In the genomic region with DNA sequence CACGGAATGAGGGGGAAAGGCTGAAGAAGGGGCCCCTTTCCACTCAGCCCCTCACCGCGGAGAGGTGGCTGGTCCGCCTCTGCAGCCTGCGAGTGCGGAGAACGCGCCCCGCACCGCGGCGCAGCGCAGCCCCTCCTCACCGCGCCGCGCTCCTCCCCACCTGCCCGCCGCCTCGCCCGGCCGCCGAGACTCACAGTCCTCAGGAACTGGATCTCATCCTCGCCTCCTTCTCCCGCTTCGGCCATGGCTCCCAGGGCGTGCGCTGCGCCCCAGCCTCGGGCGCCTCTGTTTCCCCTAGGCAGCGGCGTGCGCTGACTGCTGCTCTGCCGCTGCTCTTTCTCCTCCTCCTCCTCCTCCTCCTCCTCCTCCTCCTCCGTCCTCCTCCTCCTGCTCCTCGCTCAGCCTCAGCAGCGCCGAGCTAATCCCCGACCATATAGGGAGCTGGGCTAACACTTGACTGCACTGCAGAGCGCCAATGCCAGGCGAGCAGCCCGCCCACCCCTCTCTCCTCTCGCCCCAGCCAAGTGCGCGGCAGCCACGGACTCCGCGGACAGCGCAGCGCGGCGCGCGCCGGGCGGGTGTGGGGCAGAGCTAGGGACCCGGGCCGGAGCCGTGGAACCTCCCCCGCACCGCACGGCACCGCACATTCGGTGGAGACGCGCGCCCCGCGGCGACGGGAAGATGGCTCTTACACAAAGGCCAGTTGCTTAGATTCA, we compare ENCODE assay signal across 8 mouse cellular contexts. TPM values are rescaled to one million over a fixed set of nuclear protein-coding genes. Genes with fewer than 3 reads are reported as not detected.
A peak's percentile ranks its signal among the peaks of the same experiment; 100 is the strongest.
DNase-seq lines count a peak whose midpoint lies in the region; ATAC-seq and TF ChIP-seq lines count a peak whose summit lies in the region.

A gene (minus strand): TSS at position 351 of the 716 bp plus-strand sequence.

- no peaks in the 10 kb centered on the region for H3K36me3 ChIP-seq in liver, postnatal 0 days (replicated peaks; ENCODE audit: insufficient read depth, low read length)

- no peak within 1 kb of the TSS for H3K9ac ChIP-seq in liver, postnatal 0 days (replicated peaks)

- DNase-seq in kidney, postnatal 10 days, result peak; percentile 37
- no peak for DNase-seq in kidney, adult 9 months
- peak; percentile 72 for DNase-seq in cerebellum, adult 9-11 months
- DNase-seq in frontal cortex, adult 2 months (ENCODE audit: extremely low spot score in 1 of 2, low spot score in 1 of 2), result peak; percentile 45 to 80
- DNase-seq in layer of hippocampus, adult 2 months (ENCODE audit: low spot score in 2 of 2), result peak; percentile 76
- no peak for DNase-seq in liver, postnatal 0 days
- DNase-seq in right cerebral cortex, postnatal 14 days, result peak; percentile 77
- DNase-seq in spleen, postnatal 4 days (ENCODE audit: low spot score in 2 of 2), result no peak

- TF ChIP-seq CTCF in layer of hippocampus, adult 2 months (conservative IDR thresholded peaks at IDR 0.05), result peak; percentile 56
- no peak for TF ChIP-seq CTCF in liver, postnatal 0 days (IDR thresholded peaks at IDR 0.05; ENCODE audit: low read depth)

- no peaks in the 10 kb centered on the region for H3K9me3 ChIP-seq in liver, postnatal 0 days (ENCODE audit: low read length)

- no peaks in the 10 kb centered on the region for H3K4me1 ChIP-seq in liver, postnatal 0 days (ENCODE audit: insufficient read depth)

- WGBS in liver, postnatal 0 days (ENCODE audit: insufficient replicate concordance), result 3% methylated on average over 58 of the region's 72 CpGs

- H3K4me3 ChIP-seq in layer of hippocampus, adult 2 months, result peak within 1 kb of the TSS; percentile 75
- H3K4me3 ChIP-seq in liver, postnatal 0 days (ENCODE audit: low read depth, low read length), result no peak within 1 kb of the TSS

- H3K27ac ChIP-seq in layer of hippocampus, adult 2 months, result peak within 1 kb of the TSS; percentile 96
- no peak within 1 kb of the TSS for H3K27ac ChIP-seq in liver, postnatal 0 days (ENCODE audit: low read depth)

- no peak for TF ChIP-seq EP300 in liver, postnatal 0 days (IDR thresholded peaks at IDR 0.05; ENCODE audit: low read depth)

- H3K4me2 ChIP-seq in liver, postnatal 0 days (ENCODE audit: low read depth, low read length), result peak within 1 kb of the TSS; percentile 9

- no peak for ATAC-seq in liver, postnatal 0 days

- peaks cover 26% of the 10 kb centered on the region for H3K27me3 ChIP-seq in liver, postnatal 0 days (ENCODE audit: insufficient read depth, low read length)

RNA-seq across cellular contexts. Expression of the gene that starts here (rescaled TPM):
- polyA plus RNA-seq in frontal cortex, adult 2 months (2012; rRNA removed), result 23.5 and 23.8 TPM in 2 replicates
- 10 to 100 TPM; 76.9 to 86.6 TPM for total RNA-seq in layer of hippocampus, adult 2 months (2021)
- polyA plus RNA-seq in liver, postnatal 0 days (2015; fragmentation: Nextera tagmentation; extraction: Ambion mirVana), result not detected in 2 replicates

Comparison
In these comparisons a context has a peak if more than half of its experiments do, and no peak if none do; other contexts are left out.
1. RNA of the gene that starts here (polyA plus RNA-seq): 23.5 to 23.8 TPM in frontal cortex, adult 2 months; not detected in liver, postnatal 0 days; every median in the first group is over 10 times any median in the second.
2. DNase-seq: peak in kidney, postnatal 10 days (single experiment), cerebellum, adult 9-11 months (single experiment), frontal cortex, adult 2 months (2 of 2), layer of hippocampus, adult 2 months (2 of 2) and right cerebral cortex, postnatal 14 days (single experiment); none in kidney, adult 9 months (single experiment), liver, postnatal 0 days (single experiment) and spleen, postnatal 4 days (0 of 2).